Mouse (Mus musculus): Measurements from ENCODE around the gene 9930021J03Rik.

Gene 9930021J03Rik

DNA sequence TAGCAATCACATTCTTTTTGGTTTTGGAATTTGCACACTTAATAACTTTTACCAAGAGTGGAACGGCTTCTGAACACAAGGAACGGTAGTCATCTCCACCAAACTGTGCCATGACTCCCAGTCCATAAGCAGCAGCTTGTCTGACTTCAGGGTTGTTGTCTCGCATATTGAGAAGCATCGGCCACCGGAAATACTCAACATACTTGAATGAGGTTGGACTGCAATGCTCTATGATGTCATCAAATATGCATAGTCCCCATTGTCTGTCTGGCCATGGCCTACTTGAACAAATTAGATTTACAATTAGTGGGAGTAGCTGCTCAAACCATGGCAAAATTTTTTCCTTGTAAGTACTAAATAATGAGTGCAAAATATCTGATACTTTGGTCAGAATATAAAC lies 4.2 kb upstream of the 9930021J03Rik start:
- DNase-seq (ENCODE audit: low read depth in 2 of 2, low spot score in 2 of 2) = no peak

DNA sequence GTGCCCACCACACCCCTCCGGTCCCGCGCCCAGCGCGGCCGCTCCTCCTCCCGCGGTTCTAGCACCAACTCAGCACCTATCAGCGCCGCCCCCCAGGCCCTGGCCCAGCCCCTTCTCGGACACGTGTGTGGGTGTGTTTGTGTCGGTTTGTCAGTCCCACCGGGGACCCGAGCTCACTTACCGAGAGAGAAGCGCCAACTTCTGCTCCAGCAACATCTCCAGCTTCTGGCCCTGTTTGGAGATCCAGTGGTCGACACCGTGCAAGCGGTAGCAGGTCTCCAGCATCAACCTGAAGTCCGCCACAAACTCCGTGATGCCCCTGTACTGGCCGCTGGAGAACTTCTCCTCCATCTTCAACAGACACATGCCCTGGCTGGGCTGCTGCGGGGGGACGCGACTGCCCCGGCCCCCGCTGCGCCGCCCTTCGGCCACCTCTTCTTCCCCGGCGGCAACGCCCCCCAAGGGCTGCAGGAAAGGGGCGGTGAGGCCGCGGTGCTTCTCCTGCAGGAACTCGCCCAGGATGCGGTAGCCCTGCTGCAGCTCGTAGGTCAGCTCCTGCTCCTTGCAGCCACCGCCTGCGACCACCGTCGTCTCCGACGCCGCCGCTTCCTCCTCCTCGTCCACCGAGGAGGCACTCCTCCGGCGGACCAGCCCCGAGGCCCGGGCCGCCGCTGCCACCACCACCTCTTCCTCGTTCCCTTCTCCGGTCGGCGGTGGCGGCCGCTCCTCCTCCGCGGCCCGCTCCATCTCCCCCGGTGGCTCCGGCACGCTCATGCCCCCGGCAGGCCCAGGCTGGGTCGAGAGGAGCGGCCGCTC lies 480 bp downstream of the 9930021J03Rik start:
- peak; percentile 52 to 55 for DNase-seq (ENCODE audit: low read depth in 2 of 2, low spot score in 2 of 2)

DNA sequence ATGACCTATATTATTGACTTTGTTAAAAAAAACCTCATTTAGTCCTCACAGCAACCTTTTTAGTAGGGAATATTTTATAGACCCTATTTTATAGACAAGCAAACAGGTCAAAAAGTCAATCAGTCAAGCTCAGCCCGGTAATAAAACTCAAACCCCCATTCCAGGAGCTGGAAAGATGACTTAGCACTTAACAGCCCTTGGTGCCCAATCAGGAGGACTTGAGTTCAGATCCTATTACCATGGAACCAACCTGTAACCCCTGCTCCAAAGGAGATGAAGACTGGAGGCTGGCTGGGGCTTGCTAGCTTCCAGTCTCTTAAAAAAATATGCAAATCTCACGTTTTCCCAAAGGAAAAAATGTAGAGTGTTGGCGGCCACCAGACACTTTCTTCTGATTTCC lies 1.8 kb downstream of the 9930021J03Rik start:
- no peak for DNase-seq (ENCODE audit: low read depth in 2 of 2, low spot score in 2 of 2)

DNA sequence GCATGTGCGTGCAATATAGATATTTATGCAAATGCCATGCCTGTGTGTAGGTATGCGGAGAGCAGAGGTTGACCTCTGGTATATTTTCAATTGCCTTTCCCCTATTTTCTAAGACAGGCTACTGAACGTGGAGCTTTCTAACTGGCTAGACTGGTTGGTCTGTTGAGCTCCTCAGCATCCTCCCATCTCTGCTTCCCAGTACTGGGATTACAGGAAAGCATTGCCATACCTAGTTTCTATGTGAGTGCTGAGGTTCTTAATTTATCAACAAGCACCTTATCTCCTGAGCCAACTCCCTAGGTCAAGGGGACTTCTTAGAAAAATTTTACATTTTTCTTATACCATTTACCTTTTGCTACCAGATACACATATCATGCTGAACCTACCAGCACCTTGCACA lies 8.4 kb downstream of the 9930021J03Rik start:
- DNase-seq (ENCODE audit: low read depth in 2 of 2, low spot score in 2 of 2) = no peak

DNA sequence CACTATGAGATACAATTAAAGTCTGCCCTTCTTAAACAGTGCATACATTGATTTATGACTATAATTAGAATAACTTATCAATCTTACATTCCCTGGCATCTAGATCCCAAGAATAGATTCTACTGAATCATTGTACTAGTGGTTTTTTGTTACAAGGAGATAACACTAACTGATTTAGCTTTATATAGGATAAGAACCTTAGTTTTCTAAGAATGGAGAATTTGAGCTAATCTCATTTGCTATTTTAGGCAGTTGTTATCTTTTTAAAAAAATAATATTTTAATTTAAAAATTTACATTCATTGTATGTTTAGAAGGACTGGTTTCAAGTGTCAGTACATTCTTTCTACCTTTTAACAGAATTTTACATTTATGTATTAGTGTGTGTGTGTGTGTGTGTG lies 17.8 kb downstream of the 9930021J03Rik start:
- DNase-seq (ENCODE audit: low read depth in 2 of 2, low spot score in 2 of 2) = no peak

DNA sequence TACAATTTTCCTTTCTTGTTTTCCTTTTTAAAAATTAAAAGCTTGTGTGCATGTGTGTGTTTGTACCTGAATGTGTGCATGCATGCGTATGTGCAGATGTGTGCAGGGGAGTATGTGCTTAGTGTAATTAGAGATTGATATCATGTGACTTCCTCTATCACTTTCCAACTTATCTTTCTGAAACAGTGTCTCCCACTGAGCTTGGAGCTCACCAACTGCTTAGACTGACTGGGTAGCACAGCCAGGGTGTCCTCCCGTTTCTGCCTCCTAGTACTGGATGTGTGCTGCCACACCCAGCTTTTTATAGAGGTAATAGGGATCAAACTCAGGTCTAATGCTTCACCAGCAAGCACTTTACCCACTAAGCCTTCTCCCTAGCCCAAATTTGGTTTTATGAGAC lies 22.9 kb downstream of the 9930021J03Rik start:
- DNase-seq (ENCODE audit: low read depth in 2 of 2, low spot score in 2 of 2) = no peak

DNA sequence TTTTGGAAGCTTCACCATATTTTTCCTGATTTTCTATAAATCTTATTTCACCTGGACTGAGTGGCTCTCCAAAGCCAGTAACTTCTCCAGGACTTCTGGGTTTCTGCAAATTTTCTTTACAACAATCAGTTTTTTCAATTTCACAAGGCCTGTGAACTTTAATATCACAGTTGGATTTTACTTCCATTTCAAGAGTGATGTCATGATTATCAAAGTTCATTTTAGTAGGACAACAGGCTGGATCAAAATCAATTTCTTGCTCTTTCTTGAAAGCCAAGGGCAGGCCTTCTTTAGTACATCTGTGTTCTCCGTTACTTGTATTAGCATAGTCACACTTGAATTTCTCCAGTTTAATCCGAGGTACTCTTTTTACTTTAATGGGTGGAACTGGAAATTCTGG lies 51.9 kb downstream of the 9930021J03Rik start:
- no peak for DNase-seq (ENCODE audit: low read depth in 2 of 2, low spot score in 2 of 2)

DNA sequence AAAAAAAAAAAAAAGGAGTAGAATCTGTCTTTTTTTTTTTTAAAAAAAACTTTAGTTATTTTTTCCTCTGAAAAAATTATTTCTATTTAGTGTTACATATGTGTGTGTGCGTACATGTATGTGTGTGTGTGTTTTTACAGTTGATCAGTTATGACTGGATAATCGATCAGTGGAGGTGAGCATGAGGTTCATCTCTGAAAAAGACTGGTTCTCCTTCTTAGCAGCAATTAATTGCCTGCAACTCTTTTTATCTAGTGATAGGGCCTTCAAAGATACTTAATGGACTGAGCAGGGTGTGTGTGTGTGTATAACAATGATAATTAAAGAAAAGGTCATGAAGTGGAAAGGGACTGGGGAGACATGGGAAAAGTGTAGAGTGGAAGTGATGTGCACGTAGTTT lies 54.8 kb downstream of the 9930021J03Rik start:
- DNase-seq (ENCODE audit: low read depth in 2 of 2, low spot score in 2 of 2) = no peak

DNA sequence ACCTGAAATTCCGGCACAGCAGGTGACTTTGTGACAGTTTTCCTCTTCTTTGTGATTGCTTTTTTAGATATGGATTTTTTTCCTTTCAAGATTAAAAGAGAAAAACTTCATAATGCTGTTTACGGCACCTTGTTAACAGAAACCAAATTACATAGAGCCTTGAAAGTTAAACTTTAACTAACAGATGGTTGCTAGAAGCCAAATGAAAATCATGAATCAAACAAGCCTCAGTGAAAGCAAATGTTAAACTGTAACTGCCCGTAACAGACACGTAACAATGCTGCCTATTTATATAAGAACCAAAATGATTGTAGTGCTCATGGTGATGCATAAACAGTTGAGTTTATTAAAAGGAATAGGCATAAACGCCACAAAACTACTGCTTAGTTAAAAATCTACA lies 62.3 kb downstream of the 9930021J03Rik start:
- no peak for DNase-seq (ENCODE audit: low read depth in 2 of 2, low spot score in 2 of 2)

DNA sequence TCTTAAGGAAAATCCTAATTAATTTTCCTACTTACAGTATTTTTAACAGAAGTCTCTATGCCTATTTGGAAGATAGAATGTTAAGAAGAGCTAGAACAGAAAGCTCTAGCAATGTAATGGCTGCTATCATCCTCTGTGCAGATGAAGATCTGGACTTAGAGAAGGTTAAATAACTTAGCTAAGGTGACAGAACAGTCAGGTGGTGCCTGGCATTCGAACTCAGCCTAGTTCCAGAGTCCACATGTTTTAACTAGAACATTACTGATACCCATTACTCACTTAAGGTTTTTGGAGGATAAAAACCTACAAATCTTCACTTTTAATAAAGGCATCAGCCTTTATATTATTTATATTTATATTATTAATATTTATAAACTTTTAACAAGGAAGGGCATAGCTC lies 65.1 kb downstream of the 9930021J03Rik start:
- no peak for DNase-seq (ENCODE audit: low read depth in 2 of 2, low spot score in 2 of 2)

DNA sequence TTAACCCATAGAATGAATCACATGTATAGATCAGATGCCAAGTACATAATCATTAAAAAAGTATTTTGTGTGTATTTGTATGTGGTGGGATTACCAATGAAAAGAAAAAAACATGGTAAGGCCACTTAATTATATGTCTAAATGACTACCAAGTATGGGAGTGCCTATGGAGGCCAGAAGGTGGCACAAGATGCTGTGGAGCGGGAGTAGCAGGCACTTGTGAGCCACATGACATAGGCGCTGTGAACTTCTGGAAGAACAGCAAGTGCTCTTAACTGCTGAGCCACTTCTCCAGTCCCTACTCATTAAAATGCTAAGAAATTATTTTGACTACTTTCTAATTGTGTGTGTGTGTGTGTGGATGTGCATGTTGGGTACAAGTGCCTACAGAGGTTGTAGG lies 66.2 kb downstream of the 9930021J03Rik start:
- no peak for DNase-seq (ENCODE audit: low read depth in 2 of 2, low spot score in 2 of 2)

DNA sequence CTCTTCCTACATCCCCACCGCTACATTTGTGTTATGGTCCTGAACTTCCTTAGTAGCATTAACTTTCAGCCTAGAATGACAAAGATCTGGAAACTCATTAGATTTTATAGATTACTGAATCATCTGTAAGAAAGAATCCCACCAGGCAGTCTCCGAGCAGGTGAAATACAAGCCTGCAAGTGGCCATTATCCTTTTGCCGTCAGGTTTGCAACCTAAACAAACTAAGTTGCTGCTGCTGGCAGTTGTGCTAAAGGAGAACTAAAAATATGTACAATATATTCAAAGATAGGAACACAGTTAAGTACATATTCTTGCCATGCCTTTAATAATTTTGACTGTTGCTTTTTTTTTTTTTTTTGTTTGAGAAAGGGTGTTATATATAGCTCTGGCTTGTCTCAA lies 70.4 kb downstream of the 9930021J03Rik start:
- DNase-seq (ENCODE audit: low read depth in 2 of 2, low spot score in 2 of 2) = no peak

DNA sequence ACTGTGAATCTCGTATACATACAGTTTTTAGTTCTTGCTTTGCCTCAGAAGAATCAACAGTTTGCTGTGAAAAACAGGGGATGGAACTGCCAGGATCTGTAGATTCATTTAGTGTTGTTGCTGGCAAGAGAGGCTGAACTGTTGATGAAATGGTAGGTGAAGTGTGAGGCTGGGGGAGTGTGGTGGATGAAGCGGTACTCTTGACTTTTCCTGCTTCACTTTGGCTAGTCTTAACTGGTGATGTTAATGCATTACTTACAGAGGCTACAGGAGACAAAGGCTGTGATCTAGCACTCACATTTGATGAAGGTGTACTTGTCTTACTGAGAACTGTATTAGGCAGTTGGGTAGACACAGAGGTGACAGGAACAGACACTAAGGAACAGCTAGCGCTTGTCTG lies 87.3 kb downstream of the 9930021J03Rik start:
- no peak for DNase-seq (ENCODE audit: low read depth in 2 of 2, low spot score in 2 of 2)

DNA sequence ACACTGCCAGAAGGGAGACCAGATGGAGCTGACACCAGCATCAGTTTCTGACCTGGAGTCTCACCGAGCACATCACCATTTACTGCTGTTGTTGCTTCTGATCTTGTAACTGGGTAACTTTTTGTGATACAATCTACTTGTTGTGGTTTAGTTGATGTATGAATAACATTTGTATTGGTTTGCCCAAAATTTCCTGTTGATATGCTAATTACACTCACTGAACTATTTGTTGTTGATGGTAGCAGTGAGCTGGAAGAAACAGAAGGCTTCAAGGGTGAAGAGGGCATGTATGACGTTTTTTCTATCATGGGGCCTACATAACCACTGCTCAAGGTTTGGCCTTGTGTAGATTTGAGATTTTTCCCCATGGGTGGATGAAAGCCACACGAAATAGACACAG lies 87.9 kb downstream of the 9930021J03Rik start:
- DNase-seq (ENCODE audit: low read depth in 2 of 2, low spot score in 2 of 2) = no peak

DNA sequence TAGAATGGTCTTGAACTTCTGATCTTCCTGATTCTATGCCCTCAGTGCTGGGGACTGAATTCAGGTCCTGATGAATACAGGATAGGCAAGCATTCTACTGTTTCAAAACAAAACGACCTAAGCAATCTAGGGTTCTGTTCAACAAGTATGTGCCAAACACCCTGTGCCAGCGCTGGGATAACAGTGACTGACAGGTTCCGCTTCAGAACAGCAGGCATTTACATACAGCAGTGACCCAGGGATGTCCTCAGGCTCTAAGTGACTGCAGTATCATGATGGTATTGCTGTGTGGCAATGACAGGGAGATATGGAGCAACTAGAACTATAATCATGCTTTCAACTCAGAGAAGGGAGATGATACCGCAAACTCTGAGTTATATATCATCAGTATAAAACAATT lies 92.3 kb downstream of the 9930021J03Rik start:
- DNase-seq (ENCODE audit: low read depth in 2 of 2, low spot score in 2 of 2) = no peak

DNA sequence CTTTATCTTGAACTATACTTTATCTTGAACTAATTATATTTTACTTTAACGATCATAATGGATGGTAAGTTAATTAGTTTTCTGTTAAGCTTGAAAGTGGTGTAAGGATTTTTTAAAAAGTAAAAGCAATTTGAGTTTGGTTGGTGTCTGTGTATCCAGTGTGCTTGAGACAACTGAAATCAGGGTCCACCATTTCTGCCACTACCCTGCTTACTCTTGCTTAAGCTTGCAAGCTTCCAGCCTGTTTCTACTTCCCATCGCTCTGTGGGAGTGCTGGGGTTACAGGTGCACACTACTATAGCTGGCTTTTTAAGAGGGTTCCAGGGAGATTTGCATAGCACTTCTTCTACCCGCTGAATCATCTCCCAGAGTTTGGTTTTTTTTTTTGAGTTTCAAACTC lies 96.3 kb downstream of the 9930021J03Rik start:
- DNase-seq (ENCODE audit: low read depth in 2 of 2, low spot score in 2 of 2) = no peak

DNA sequence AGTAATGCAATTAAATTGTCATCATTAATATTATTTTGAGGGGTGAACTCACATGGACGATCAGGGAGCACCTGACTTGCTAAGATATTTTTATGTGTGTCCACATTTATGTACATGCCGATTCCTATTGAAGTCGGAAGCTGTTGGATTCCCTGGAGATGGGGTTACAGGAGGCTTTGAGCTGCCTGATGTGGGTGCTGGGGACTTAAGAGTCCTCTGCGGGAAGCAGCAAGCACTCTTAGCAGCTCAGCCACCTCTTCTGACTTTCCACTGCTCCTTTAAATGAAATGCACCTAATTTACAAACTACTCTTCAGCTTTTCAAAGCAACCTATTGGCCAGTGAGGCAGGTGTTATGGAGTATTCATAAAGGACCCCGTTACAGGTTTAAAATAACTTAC lies 97.3 kb downstream of the 9930021J03Rik start:
- DNase-seq (ENCODE audit: low read depth in 2 of 2, low spot score in 2 of 2) = no peak

DNA sequence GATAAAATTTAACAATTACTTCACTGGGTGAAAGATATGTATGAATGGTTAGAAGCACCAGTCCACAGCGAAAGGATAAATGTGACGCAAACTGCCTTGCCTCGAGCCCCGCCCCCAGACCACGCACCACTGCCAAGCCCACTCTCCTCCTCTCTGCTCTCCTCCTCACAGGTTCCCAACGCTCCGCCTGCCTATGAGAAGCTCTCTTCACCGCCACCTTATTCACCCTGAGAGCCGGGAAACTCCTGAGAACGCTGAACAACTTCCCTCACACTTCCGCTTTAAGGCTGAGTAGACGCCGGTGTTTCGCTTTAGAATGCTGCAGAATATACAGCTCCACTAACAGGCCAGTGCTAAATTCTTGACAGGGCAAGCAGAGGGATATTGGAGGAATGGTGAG lies 97.8 kb downstream of the 9930021J03Rik start:
- DNase-seq (ENCODE audit: low read depth in 2 of 2, low spot score in 2 of 2) = peak; percentile 18 to 26

DNA sequence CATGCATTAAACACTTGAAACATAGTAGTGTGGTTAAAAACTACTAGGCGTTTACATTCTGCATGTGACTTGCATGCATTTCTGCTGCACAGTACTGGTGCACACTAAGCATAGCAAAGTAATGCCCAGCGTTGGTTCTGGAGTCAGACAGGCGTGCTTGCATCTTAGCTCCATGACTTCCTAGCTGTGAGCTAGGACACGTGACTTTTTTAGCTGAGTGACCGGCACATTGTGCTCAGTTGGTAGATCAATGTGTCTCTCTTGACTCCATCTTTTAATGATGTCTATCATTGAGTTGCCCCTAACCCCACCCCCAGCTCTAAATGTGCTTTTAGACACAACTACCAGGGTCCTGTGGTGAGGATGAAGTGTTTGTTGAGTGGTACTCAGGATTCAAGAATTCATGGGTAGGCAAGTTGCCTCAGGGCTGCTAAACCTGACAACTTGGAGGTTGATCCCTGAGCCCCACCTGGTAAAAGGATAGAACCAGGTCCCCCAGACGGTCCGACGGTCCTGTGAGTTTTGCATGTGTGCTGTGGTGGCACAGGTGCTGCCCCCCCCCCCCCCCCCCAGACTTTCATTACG lies 98.4 kb downstream of the 9930021J03Rik start:
- DNase-seq (ENCODE audit: low read depth in 2 of 2, low spot score in 2 of 2) = no peak

DNA sequence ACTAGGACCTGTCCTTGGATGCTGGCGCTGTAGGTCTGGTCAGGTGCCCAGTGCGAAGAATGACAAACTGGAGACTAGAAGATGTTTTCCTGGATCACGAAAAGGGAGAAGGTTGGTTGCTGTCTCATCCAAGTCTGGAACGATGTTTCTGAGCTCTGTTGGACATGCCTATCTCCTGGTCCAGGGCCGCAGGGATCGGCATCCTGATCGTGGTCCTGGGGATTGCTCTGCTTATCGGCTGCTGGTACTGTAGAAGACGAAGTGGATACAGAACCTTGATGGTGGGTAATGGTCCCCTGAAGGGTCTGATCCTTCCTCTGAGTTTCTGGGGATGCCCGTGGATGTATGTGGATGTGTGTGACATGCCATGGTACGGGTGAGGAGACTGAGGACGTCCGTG lies 101.4 kb downstream of the 9930021J03Rik start:
- DNase-seq (ENCODE audit: low read depth in 2 of 2, low spot score in 2 of 2) = no peak

DNA sequence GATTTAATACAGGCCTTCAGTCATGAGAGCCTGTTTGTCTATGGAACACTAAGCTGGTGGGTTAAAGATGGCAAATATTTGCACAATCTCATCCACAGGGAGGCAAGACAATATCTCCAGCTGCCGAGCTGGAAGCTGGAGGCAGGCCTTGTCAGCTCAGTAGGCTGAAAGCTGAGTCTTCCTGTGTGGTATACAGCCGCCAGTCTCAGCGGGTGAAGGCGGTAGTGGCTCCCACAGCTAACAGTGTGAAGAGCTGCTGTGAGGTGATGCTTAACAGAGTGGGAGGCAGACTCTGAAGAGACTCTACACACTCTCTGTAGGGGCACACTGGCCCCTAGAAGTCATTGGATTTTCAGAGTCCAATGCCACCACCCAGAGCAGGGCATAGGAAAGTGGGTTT lies 104.1 kb downstream of the 9930021J03Rik start:
- DNase-seq (ENCODE audit: low read depth in 2 of 2, low spot score in 2 of 2) = no peak

DNA sequence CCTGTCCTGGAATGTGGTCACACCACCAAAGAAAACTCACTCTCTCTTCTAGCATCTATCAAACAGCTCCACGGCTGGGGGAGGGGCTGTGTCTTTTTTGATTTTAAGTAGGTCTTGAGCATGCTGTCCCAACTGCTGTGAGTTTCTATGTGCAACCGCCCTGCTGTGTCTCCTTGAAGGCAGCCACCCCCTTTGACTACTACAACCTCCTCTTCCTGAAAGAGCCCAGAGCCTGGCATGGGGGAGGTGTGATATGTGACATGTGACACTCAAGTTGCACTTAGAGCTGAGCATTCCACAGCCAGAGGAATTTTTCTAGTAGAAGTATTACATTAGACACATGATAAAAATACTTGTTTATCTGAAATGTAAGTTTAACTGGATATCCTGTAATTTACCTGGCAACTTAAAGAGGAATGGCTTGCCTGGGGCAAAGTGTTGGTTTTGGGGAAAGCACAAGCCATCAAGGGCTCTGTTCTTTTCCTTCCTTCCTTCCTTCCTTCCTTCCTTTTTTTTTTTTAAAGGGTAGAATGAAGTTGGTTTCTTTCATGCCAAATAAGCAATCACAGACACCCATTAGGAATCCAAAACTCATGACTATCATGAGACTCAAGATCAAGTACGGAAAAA lies 108.4 kb downstream of the 9930021J03Rik start, which contains the start of gene Mlana:
TSS of gene Mlana (plus strand) at position 580 of the 630 bp plus-strand sequence.
- DNase-seq (ENCODE audit: low read depth in 2 of 2, low spot score in 2 of 2) = no peak

Measured in CD8-positive naive resting alpha-beta T cell, adult 2 months (primary cell).